Mouse (Mus musculus): ENCODE data around the gene Plb1. TPM values are rescaled to one million over a fixed set of nuclear protein-coding genes. Genes with fewer than 3 reads are reported as not detected.

The Plb1 gene
- total RNA-seq, 2 experiments from 2014 or later, result 4.0 to 6.5 TPM

DNA sequence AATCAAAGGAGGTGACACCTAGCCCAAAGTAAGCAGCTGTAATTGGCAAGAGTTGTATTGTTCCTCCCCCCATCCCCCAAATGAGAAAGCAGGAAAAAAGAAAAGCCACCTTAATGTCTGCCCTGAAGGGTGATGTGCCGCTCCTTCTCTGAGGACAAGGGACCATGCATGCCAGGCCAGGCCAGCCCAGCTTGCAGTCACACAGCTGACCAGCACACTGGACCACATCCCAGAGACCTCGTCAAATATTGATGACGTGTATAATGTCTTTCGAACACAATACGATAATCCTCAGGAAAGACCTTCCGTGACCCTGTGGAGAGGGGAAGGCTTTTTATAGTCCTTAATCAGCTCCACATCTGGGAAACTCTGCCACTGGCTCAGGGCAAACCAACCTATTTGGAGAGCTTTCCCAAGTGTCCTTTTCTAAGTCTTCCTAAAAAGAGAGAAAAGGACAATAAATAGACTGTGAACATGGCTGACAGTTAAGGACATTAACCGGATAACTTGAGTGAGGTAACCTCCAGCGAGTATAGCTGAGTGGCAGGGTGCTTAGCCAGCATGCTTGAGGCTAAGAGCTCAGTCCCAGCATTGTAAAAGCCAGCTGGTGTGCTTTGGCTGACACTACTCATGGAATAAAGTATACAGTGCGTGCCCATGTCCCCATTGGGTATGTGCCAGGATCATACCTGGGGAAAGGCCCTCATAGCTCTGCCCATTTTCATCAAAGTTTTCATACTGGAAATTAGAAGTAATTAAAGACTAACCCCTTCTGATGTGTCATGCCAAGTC is 162.8 kb downstream of the Plb1 start:
- no peak for DNase-seq

DNA sequence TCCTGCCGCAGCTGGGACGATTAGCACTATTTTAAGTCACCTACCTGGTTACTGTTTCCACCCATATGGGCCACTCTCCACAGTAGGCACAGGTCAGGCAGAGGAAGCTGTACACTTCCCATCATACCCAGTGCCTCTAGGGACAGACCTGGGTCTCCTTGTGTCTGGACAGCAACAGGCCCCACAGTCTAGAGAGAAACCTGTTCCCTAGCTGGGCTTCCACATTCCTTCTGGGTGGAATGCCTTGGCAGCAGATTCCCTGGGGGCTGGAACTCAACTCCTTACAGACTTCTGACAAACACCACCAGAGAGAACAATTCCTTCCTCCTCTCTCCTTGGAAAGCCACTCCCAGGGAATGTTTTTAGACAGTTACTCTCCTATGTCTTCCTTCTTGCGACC is 165.2 kb downstream of the Plb1 start:
- no peak for DNase-seq

DNA sequence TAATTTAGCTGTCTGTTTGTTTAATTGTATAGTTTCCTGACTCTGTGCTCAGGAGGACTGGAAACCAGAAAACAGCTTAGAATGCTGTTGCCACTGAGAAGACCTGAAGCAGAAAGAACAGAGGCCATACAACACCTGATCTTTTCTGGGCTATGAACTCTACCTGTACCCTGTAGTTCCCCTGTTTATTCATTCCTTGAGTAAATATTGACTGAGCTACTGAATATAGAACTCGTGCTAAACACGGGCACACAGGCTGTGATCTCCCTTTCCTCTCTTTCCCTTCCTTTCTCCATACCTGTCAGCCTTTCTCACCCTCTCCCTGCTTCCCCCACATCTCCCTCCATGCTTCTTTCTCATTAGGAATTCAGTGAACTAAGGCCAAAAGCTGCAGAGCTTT is 168.4 kb downstream of the Plb1 start:
- DNase-seq, result no peak

DNA sequence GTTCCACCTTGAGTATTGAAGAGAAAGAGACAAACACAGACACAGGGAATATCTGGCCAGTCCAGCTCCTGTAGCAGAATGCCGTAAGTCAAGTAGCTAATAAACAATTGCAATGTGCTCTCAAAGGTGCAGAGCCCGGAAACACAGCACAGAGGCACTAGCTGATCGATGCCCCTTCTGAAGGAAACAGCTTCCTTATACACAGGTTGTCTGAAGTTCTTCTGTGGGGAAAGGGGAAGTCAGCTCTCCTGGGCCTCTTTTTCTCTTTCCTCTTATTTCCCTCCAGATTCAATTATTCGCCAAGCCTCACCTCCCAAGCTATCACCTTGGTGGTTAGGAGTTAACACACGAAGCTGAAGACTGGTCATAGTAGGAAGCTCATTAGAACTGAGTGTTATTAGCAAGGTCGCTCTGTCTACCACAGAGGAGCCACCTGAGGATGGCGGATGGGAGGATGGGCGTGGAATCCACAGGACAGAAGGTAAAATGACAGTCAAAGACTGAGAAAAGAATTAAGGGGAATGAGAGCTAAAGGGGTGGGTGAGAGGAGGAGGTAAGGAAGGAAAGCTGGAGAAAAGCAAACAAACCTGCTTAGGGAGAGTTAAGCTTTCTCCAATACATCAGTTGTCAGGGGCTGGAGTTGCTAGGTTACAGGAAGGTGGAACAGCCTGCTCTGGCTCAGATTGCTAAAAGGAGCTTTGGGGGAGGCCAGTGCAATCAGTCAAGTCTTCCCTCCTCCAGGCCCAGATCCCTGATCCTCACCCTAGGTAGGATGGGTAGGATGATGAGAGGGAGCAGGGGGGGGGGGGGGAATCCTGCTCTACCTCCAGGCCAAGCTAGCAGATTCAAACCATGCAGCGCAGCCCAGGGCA is 170.8 kb downstream of the Plb1 start:
- no peak for DNase-seq

DNA sequence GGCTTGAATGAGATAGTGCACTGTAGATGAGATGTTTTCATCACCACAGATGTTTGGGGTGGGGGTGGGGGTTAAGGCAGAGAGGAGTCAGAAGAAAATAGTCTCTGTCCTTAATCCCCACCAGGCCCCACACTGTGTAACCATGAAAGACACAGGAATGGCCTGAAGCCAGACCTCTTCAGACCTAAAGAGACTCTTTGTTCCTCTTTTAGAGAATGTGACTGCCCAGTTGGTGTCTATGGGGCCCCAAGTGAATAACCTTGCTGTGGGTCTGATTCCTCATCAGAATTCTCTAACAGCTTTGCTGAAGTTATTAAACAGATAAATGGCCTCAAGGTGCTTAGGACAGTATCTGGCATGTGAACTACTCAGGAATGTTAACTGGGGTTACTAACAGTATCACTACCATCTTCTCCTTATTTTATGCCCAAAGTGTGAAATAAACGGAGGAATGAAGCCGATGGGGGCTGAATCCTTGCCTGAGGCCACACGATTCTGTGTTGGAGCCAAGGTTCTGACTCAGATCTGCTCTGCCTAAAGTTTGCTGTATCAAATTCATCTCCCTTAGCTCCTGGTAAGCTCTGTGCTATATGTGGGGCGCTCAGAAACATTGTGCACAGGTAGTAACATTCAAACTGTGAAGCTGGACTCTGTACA is 172.8 kb downstream of the Plb1 start:
- DNase-seq, result no peak

DNA sequence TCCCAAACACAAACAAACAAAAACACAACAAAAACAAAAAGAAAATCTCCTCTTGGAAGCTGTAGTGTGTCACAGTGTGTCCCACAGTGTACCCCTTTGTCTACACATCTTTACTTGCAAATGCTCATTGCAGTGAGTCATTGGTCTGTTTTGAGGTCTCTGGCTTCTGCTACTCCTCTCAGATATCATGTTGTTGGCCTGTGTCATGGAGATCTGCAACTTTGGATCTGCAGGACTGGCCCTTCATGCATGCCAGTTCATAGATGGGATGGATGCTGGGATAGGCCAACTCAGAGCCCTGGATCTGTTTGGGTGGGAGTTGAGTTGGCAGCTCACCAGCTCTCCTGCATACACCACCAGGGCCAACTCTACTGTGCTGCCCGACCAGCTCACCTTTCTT is 176.3 kb downstream of the Plb1 start:
- no peak for DNase-seq

DNA sequence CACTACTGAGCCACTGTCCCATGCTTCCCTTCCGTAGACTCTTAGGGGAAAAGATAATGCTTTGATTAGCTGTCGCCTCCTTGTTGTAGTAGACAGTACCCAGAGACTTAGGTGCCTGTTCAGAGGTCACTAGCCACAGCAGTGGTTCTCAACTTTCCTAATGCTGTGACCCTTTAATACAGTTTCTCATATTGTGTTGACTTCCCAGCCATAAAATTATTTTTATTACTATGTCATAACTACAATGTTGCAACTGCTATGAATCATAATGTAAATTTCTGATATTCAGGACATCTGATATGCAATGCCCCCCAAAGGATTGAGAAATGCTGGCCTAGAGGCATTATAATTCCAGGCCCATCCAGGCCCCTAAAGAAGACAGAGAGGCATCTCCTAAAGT is 177.2 kb downstream of the Plb1 start:
- no peak for DNase-seq

DNA sequence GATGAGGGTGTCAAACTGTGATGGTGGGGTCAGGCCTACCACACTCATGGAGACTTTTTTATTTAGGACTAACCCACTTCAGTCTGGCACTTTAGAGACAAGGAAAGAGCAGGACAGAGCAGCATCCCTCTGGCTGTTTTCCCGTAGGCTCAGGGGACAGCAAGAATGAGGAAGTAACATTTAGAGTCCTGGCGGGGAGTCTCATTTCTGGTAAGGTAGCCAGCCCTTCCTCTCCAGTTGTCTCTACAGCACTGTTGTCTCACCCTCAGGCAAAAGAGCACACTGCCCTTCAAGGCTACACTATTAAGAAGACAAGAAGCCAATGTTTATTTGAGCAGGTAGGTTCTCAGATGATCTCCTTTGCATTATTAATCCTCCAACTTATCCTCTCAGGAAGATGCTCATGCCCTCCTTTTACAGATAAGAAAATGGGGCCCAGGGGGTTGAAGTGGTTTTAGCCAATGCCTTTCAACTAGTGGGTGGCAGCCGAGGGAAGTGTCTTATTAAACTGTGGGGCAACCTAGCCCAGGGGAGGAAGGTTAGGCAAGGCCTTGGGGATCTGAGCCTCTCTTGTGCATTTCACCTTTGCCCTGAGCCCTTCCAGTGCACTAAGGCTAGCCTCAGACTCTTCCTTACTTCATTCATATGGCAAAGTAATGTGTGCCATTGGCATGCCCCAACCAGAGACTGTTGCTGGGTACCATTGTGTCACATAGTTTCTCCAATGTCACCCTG is 178.6 kb downstream of the Plb1 start:
- no peak for DNase-seq

DNA sequence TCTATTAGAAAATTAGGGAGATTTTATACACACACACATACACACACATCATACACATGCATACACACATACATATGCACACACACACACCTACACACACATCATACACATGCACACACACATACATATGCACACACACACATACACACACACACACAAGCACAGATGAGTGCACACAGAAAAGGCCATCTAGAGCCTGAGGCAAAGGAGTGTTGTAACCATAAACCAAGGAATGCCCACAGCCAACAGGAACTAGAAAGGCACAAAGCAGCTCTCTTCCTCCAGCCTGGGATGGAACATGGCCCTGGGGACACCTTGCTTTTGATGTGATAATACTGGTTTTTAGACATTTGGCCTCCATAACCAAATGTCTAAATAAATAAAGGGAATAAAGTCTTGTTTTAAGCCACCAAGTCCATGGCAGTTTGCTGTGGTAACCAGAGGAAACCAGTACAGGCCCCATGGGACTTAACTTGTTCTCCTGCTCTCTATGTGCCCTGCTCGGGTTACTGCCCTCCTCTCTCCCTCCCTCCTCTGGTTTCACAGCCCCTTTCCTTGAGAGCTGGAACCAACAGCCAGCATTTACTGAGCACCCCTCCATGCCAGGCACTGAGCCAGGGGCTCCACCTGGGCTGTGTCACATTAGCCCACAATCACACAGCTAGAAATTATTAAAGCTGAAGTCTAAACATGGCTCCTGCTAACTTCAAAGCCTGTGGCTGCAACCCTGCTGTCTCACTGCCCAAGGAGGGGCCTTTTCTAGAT is 179.9 kb downstream of the Plb1 start:
- DNase-seq, result peak; percentile 34

DNA sequence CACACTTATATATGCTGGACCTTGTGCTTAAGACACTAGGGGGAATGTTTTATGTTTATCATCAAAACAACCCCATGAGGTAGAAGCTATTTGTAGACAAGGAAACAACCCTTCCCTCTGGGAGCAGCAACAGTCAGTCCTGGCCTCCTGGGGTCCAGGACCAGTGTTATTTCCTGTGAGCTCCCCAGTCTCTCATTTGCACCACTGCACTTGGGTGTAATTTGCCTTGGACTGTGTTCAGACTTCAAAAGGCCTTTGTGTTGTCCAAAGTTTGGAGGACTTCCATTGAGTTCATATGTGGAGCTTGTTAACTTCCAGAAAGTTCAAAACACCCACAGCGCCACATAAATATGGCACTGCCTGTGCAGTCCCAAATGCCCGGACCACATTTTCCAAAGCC is 180.6 kb downstream of the Plb1 start:
- DNase-seq, result no peak

DNA sequence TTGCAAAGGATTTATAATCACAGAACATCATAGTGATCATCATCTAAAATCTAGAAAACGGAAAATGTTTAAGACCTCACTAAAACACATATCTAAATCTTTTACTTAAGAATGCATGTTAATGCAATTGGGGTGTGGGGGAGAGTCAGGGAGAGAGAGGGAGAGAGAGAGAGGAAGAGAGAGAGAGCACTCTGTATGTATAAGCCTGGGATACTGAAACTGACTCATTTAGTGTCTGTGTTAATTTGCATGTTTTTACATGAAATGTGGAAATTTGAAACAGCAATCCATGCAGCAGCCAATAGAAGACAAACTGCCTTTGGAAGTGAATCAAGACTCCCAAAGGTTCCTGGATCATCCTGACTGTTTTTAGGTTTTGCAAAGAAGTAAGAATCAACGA is 181.1 kb downstream of the Plb1 start:
- DNase-seq, result no peak

DNA sequence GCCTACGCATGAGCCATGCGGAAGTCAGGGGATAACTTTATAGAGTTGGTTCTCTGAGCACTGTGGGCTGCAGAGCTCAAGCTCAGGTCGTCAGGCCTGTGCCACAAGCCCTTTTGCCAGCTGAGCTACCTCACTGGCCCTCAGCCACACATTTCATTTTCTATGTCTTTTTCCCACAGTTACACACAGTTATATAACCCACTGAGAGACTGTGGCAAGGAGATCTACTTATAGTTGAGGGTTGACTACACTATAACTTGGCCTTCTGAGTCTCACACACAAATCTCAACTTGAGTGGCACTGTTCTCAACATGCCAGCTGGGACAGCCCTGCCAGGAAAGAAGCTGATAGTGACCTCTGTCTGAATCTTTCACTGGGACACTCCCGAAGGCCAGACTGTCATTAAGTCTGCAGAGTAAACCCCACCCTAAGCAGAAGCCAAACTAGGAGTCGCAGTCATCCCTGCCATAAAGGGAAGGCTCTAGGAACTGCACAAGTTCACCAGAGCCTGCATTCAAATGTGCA is 182.0 kb downstream of the Plb1 start:
- DNase-seq, result no peak

DNA sequence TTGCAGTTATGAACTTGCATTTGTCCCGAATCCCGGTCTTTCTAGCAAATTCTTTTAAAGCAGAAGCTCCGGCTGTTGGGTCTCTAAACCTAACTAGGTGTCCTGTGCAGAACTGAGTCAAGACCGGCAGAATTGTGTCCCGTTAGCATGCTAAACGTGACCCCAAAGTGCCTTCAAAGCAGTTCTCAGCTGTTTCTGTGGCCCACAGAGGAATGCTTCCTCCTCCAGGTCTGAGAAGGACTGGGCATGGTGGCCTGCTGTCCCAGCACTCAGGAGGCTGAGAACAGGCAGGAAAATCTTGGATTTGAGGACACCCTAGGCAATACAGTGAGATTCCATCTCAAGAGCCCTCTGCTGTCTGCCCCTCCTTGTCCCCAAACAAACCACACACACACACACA is 183.0 kb downstream of the Plb1 start:
- no peak for DNase-seq

Other genes starting within 250 kb of the Plb1 start
- 10 to 100 TPM; 30.2 to 33.1 TPM for gene Fosl2, start 96.9 kb upstream of the Plb1 start, total RNA-seq (2021)
- gene Ppp1cb, start 226.1 kb downstream of the Plb1 start, total RNA-seq (2021), result 100 to 1,000 TPM; 353 to 365 TPM

All from gastrocnemius, postnatal 10 days (tissue).